In the genomic region with DNA sequence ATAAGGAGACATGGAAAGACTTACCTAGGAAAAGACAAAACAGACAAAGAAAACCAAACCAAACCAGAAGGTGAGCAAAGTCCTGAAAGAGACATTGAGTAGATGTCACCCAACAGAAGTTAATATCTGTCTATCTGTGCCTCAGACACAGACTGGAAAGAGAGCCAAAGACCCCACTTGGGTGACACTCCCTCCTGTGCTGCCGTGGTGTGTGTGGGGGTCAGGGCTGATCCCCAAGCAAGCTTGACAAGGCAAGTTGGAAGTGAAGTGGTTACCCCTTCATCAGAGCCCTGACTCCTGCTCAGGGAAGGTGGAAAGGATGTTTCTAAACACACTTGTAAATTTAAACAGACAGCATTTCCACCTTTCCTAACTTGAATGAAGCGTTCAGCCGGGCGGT, we compare ENCODE assay signal across 9 mouse cellular contexts. TPM values are rescaled to one million over a fixed set of nuclear protein-coding genes. Genes with fewer than 3 reads are reported as not detected.
A peak's percentile ranks its signal among the peaks of the same experiment; 100 is the strongest.
DNase-seq lines count a peak whose midpoint lies in the region; ATAC-seq lines count a peak whose summit lies in the region.
"Had no signal": no experiment of that assay in that cellular context is flagged by ENCODE, and none has a peak within 500 bp of the region (broad histone marks: within the 10 kb centered on the region; RNA-seq: fewer than 3 reads in every experiment).

No protein-coding gene starts in this region.

- no peaks in the 10 kb centered on the region for H3K36me3 ChIP-seq in heart, embryonic 11.5 days (ENCODE audit: control insufficient read depth, insufficient read depth, low read length)
- H3K36me3 ChIP-seq in limb, embryonic 12.5 days, result no peaks in the 10 kb centered on the region
- H3K36me3 ChIP-seq in limb, embryonic 10.5 days, result no peaks in the 10 kb centered on the region
- H3K36me3 ChIP-seq in hindbrain, embryonic 13.5 days, result no peaks in the 10 kb centered on the region
- H3K36me3 ChIP-seq in stomach, embryonic 14.5 days (ENCODE audit: control insufficient read depth, insufficient read depth, low read length), result no peaks in the 10 kb centered on the region

- H3K4me1 ChIP-seq in heart, embryonic 11.5 days (ENCODE audit: control insufficient read depth, insufficient read depth, low read length), result peaks cover 6% of the 10 kb centered on the region; the same call in 1 of the 2 replicates
- peaks cover 11% of the 10 kb centered on the region for H3K4me1 ChIP-seq in limb, embryonic 12.5 days (replicated peaks)
- 0 out of 2 replicates have a peak, but pooled peaks cover 5% of the 10 kb centered on the region for H3K4me1 ChIP-seq in limb, embryonic 10.5 days
- H3K4me1 ChIP-seq in hindbrain, embryonic 13.5 days (replicated peaks), result peaks cover 19% of the 10 kb centered on the region
- H3K4me1 ChIP-seq in stomach, embryonic 14.5 days (ENCODE audit: control insufficient read depth, insufficient read depth, low read length), result peaks cover 6% of the 10 kb centered on the region; the same call in 1 of the 2 replicates

- H3K27ac ChIP-seq in heart, embryonic 11.5 days (ENCODE audit: low read depth, low read length), result peak overlapping the region; percentile 81
- peak overlapping the region; percentile 77 for H3K27ac ChIP-seq in limb, embryonic 12.5 days
- no peak overlapping the region for H3K27ac ChIP-seq in limb, embryonic 10.5 days
- peak overlapping the region; percentile 58; the same call in 1 of the 2 replicates for H3K27ac ChIP-seq in hindbrain, embryonic 13.5 days
- peak overlapping the region; percentile 76 for H3K27ac ChIP-seq in stomach, embryonic 14.5 days (ENCODE audit: low read length)
- H3K27ac ChIP-seq: macrophage had no signal

- H3K9me3 ChIP-seq in heart, embryonic 11.5 days (replicated peaks; ENCODE audit: control insufficient read depth, low read length), result no peaks in the 10 kb centered on the region
- H3K9me3 ChIP-seq in limb, embryonic 12.5 days, result no peaks in the 10 kb centered on the region
- H3K9me3 ChIP-seq in limb, embryonic 10.5 days (replicated peaks), result no peaks in the 10 kb centered on the region
- H3K9me3 ChIP-seq in hindbrain, embryonic 13.5 days, result no peaks in the 10 kb centered on the region
- H3K9me3 ChIP-seq in stomach, embryonic 14.5 days (ENCODE audit: control insufficient read depth, low read depth, low read length), result no peaks in the 10 kb centered on the region

- no peak overlapping the region for H3K9ac ChIP-seq in heart, embryonic 11.5 days (ENCODE audit: low read depth, low read length)
- no peak overlapping the region for H3K9ac ChIP-seq in limb, embryonic 12.5 days (replicated peaks)
- H3K9ac ChIP-seq in hindbrain, embryonic 13.5 days, result no peak overlapping the region
- no peak overlapping the region for H3K9ac ChIP-seq in stomach, embryonic 14.5 days (replicated peaks; ENCODE audit: low read depth, low read length)

- no peaks in the 10 kb centered on the region for H3K27me3 ChIP-seq in heart, embryonic 11.5 days (ENCODE audit: control insufficient read depth, insufficient read depth, low read length)
- H3K27me3 ChIP-seq in limb, embryonic 12.5 days, result peaks cover 11% of the 10 kb centered on the region
- peaks cover 14% of the 10 kb centered on the region for H3K27me3 ChIP-seq in limb, embryonic 10.5 days (ENCODE audit: low read depth, poor library complexity, severe bottlenecking)
- peaks cover 7% of the 10 kb centered on the region for H3K27me3 ChIP-seq in hindbrain, embryonic 13.5 days
- no peaks in the 10 kb centered on the region for H3K27me3 ChIP-seq in stomach, embryonic 14.5 days (ENCODE audit: control insufficient read depth, insufficient read depth, low read length)

- intact Hi-C loops in heart, postnatal 25 days (cut with DNase I), result no loop called here

- no peak for DNase-seq in heart, postnatal 25 days (ENCODE audit: low spot score)
- no peak for DNase-seq in limb, embryonic 10.5 days (ENCODE audit: low spot score)
- DNase-seq in frontal cortex, postnatal 10 days (ENCODE audit: low spot score in 2 of 2), result no peak
- no peak for DNase-seq in spleen, adult 12 weeks (ENCODE audit: low spot score)

- WGBS in heart, embryonic 11.5 days (ENCODE audit: insufficient replicate concordance), result 86% methylated on average over 4 of the region's 4 CpGs
- 85% methylated on average over 4 of the region's 4 CpGs for WGBS in limb, embryonic 12.5 days
- 84% methylated on average over 4 of the region's 4 CpGs for WGBS in limb, embryonic 10.5 days
- 78% methylated on average over 4 of the region's 4 CpGs for WGBS in hindbrain, embryonic 13.5 days
- 73% methylated on average over 4 of the region's 4 CpGs for WGBS in stomach, embryonic 14.5 days

- no peak overlapping the region for H3K4me2 ChIP-seq in heart, embryonic 11.5 days
- H3K4me2 ChIP-seq in limb, embryonic 12.5 days, result no peak overlapping the region
- H3K4me2 ChIP-seq in hindbrain, embryonic 13.5 days, result no peak overlapping the region
- H3K4me2 ChIP-seq in stomach, embryonic 14.5 days (replicated peaks; ENCODE audit: low read depth, low read length), result no peak overlapping the region

- ATAC-seq in heart, embryonic 11.5 days (replicated peaks; ENCODE audit: insufficient number of reproducible peaks, low FRiP score, low TSS enrichment), result no peak
- ATAC-seq in limb, embryonic 12.5 days (ENCODE audit: insufficient number of reproducible peaks, insufficient read depth, low FRiP score, low TSS enrichment, low read depth), result no peak
- ATAC-seq in hindbrain, embryonic 13.5 days (ENCODE audit: low FRiP score), result no peak
- no peak for ATAC-seq in stomach, embryonic 14.5 days (ENCODE audit: insufficient number of reproducible peaks, insufficient read depth, low FRiP score, low read depth)

- H3K4me3 ChIP-seq in heart, embryonic 11.5 days (ENCODE audit: low read depth, low read length), result no peak overlapping the region
- H3K4me3 ChIP-seq in limb, embryonic 12.5 days (replicated peaks), result no peak overlapping the region
- H3K4me3 ChIP-seq in limb, embryonic 10.5 days, result no peak overlapping the region
- no peak overlapping the region for H3K4me3 ChIP-seq in hindbrain, embryonic 13.5 days
- H3K4me3 ChIP-seq in stomach, embryonic 14.5 days (ENCODE audit: low read depth, low read length), result no peak overlapping the region

RNA-seq across cellular contexts. Expression of gene Lamc2, which starts 6.1 kb away (rescaled TPM):
- polyA plus RNA-seq in heart, embryonic 11.5 days (2014; fragmentation: Nextera tagmentation; extraction: Ambion mirVana), result 3.4 and 6.2 TPM in 2 replicates
- total RNA-seq in heart, postnatal 25 days (2021), result 1 to 10 TPM; 8.7 to 9.3 TPM
- 5.8 and 6.2 TPM in 2 replicates for polyA plus RNA-seq in limb, embryonic 12.5 days (2016; fragmentation: Nextera tagmentation; extraction: Ambion mirVana)
- 3.1 and 3.3 TPM in 2 replicates for polyA plus RNA-seq in limb, embryonic 10.5 days (2016; fragmentation: Nextera tagmentation; extraction: Ambion mirVana)
- polyA plus RNA-seq in hindbrain, embryonic 13.5 days (2015; fragmentation: Nextera tagmentation; extraction: Ambion mirVana), result 0.80 and 0.84 TPM in 2 replicates
- polyA plus RNA-seq in stomach, embryonic 14.5 days (2014; fragmentation: Nextera tagmentation; extraction: Ambion mirVana), result 14.3 and 15.2 TPM in 2 replicates
- polyA plus RNA-seq: macrophage had no signal
